Mouse (Mus musculus) liver, adult 2 months (tissue): ENCODE results near the gene Rerg. TPM values are rescaled to one million over a fixed set of nuclear protein-coding genes. Genes with fewer than 3 reads are reported as not detected.

ENCODE experiments used
- DNase-seq: peaks from one replicate; pipeline ENCODE4 v3.0.0-alpha.2; 2011; ENCODE audit warnings: low read depth, low spot score; ENCODE audit errors: extremely low read depth
- H3K27ac ChIP-seq: fragments of 200-500 bp; replicated peaks from 2 replicates; pipeline ENCODE4 v1.5.1; 2012; ENCODE audit warnings: low read depth, mild to moderate bottlenecking, control low read depth, inconsistent platforms, low read length; ENCODE audit not compliant: insufficient read depth
- H3K27me3 ChIP-seq: fragments of 200-500 bp; 2 replicates; pipeline ENCODE4 v1.6.1; 2012; ENCODE audit warnings: mild to moderate bottlenecking, moderate library complexity, low read length, inconsistent platforms; ENCODE audit not compliant: control insufficient read depth, insufficient read depth
- H3K36me3 ChIP-seq: fragments of 200-500 bp; 2 replicates; pipeline ENCODE4 v1.6.1; 2012; ENCODE audit warnings: low read length, inconsistent platforms; ENCODE audit not compliant: control insufficient read depth, insufficient read depth
- H3K4me1 ChIP-seq: fragments of 200-500 bp; 2 replicates; pipeline ENCODE4 v1.6.1; 2011; ENCODE audit warnings: low read length; ENCODE audit not compliant: control insufficient read depth, insufficient read depth
- H3K4me3 ChIP-seq: fragments of 200-500 bp; 2 replicates; pipeline ENCODE4 v1.5.1; 2011; ENCODE audit warnings: low read depth, mild to moderate bottlenecking, control low read depth, low read length, moderate library complexity; ENCODE audit not compliant: insufficient read depth
- H3K79me2 ChIP-seq: fragments of 200-500 bp; 2 replicates; pipeline ENCODE4 v1.6.1; 2012; ENCODE audit warnings: inconsistent platforms, mild to moderate bottlenecking, low read length, moderate library complexity; ENCODE audit not compliant: control insufficient read depth, insufficient read depth
- H3K9ac ChIP-seq: fragments of 200-500 bp; 2 replicates; pipeline ENCODE4 v1.6.1; 2012; ENCODE audit warnings: low read depth, mild to moderate bottlenecking, control low read depth, inconsistent platforms, low read length
- CTCF ChIP-seq: fragments of 200-500 bp; IDR thresholded peaks from 2 replicates; pipeline ENCODE4 v1.5.1; 2011; ENCODE audit warnings: low read depth, low read length, control low read depth
- POLR2A ChIP-seq: fragments of 200-500 bp; IDR thresholded peaks from 2 replicates; pipeline ENCODE4 v1.6.1; 2011; ENCODE audit warnings: low read length, control low read depth; ENCODE audit not compliant: insufficient read depth; ENCODE audit errors: extremely low read depth
- WGBS: fragments of 180-500 bp; shearing (Covaris S2); methylation state at CpG from one replicate; pipeline ENCODE4 v1.1.7; 2018; 5-methylcytosine and 5-hydroxymethylcytosine counted together
- polyA plus RNA-seq: library from polyadenylated mRNA; depleted of rRNA; stranded (reverse); fragments of >200 nt; gene quantifications from 2 replicates; pipeline ENCODE4 v1.2.3, GENCODE M21; 2012
- total RNA-seq: library from RNA; depleted of rRNA; stranded (reverse); fragments of >200 nt; gene quantifications from 2 replicates; pipeline ENCODE4 v1.2.3, GENCODE M21; 2014

Rerg gene
- total and polyA plus RNA-seq, 2 experiments = 2.2 TPM

- Histone ChIP-seq H3K27me3 (no peaks in the 10 kb centered on the region), H3K9ac (no peak overlapping the region), H3K36me3 (no peaks in the 10 kb centered on the region), H3K79me2 (no peaks in the 10 kb centered on the region), H3K27ac (no peak overlapping the region), H3K4me3 (no peak overlapping the region), H3K4me1 (no peaks in the 10 kb centered on the region)
- no peak for DNase-seq
- TF ChIP-seq POLR2A = no peak
- TF ChIP-seq CTCF = no peak
- 86% methylated on average over 6 of the region's 6 CpGs for WGBS
These were observed 20.3 kb upstream of the Rerg start for GRCm38 (mm10) chr6:137190577-137190976.

DNA sequence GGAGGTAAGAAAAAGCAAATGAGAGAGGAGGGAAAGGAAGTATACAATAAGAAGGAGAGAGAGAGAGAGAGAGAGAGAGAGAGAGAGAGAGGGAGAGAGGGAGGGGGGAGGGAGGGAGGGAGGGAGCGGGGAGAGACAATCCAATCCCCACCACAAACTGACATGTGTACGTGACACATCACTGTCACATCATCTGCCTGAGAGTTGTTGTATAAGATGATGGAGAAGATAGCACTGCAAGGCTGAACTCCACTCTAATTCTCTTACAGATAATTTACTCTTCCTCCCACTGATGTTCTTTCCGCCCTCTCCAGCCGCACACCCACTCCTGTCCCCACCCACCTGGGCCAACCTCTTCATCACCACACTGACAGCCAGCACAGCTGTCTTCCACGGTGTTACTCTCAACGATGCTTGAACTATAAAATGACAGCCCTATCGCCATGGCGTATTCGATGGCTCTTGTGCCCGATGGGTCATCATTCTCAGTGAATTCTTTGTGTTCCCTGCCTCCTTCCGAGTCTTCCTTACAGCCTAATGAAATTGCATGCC lies 18.2 kb upstream of the Rerg start:
- Histone ChIP-seq H3K79me2 (no peaks in the 10 kb centered on the region), H3K36me3 (no peaks in the 10 kb centered on the region), H3K9ac (no peak overlapping the region), H3K27ac (no peak overlapping the region), H3K4me3 (no peak overlapping the region), H3K27me3 (no peaks in the 10 kb centered on the region), H3K4me1 (no peaks in the 10 kb centered on the region)
- 77% methylated on average over 11 of the region's 11 CpGs for WGBS
- DNase-seq = no peak
- no peak for TF ChIP-seq CTCF
- TF ChIP-seq POLR2A = no peak

- TF ChIP-seq POLR2A (no peak), CTCF (no peak)
- Histone ChIP-seq H3K27ac (no peak overlapping the region), H3K79me2 (no peaks in the 10 kb centered on the region), H3K9ac (no peak overlapping the region), H3K27me3 (no peaks in the 10 kb centered on the region), H3K36me3 (no peaks in the 10 kb centered on the region), H3K4me1 (no peaks in the 10 kb centered on the region), H3K4me3 (no peak overlapping the region)
- DNase-seq = no peak
- 81% methylated on average over 3 of the region's 3 CpGs for whole genome bisulfite sequencing
These were observed 17.1 kb upstream of the Rerg start for GRCm38 (mm10) chr6:137187426-137187825.

- H3K4me1 ChIP-seq = no peaks in the 10 kb centered on the region
- WGBS = 73% methylated on average over 6 of the region's 6 CpGs
- no peak overlapping the region for H3K27ac ChIP-seq
- no peak overlapping the region for H3K4me3 ChIP-seq
- no peaks in the 10 kb centered on the region for H3K27me3 ChIP-seq
- TF ChIP-seq CTCF (no peak), POLR2A (no peak)
- no peaks in the 10 kb centered on the region for H3K36me3 ChIP-seq
- no peak for DNase-seq
- no peak overlapping the region for H3K9ac ChIP-seq
- no peaks in the 10 kb centered on the region for H3K79me2 ChIP-seq
These were observed 10.3 kb upstream of the Rerg start for GRCm38 (mm10) chr6:137180636-137181035.

GRCm38 (mm10) chr6:137180115-137180514 lies 9.8 kb upstream of the Rerg start:
- H3K9ac ChIP-seq = no peak overlapping the region

DNA sequence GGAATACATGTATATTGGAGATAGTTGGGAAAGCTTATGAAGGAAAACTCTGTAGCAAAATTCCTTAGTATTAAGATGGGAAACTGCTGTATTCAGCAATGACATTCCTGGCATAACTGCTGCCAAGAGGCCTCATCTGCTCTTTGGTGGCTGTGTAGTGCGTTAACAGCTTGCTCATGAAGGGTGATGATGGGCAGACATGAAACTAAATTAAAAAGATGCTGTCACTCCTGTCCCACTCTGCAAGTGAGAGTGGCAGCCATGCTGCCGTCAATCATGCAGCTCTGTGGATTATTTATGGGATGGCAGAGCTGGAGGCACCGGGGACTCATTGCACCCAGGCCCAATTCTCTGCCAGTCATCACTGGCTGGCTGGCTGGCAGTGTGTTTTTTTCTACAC lies 8.7 kb upstream of the Rerg start:
- H3K4me3 ChIP-seq = no peak overlapping the region
- no peak for DNase-seq
- H3K27me3 ChIP-seq = no peaks in the 10 kb centered on the region
- no peak overlapping the region for H3K27ac ChIP-seq
- H3K79me2 ChIP-seq = no peaks in the 10 kb centered on the region
- no peaks in the 10 kb centered on the region for H3K4me1 ChIP-seq
- H3K9ac ChIP-seq = no peak overlapping the region
- no peaks in the 10 kb centered on the region for H3K36me3 ChIP-seq
- WGBS = 80% methylated on average over 3 of the region's 3 CpGs
- TF ChIP-seq CTCF (no peak), POLR2A (no peak)

More at GRCm38 (mm10) chr6:137180115-137180514, 9.8 kb upstream of the Rerg start:
- Histone ChIP-seq H3K36me3 (no peaks in the 10 kb centered on the region), H3K27ac (no peak overlapping the region), H3K27me3 (no peaks in the 10 kb centered on the region), H3K4me1 (no peaks in the 10 kb centered on the region), H3K4me3 (no peak overlapping the region), H3K79me2 (no peaks in the 10 kb centered on the region)
- no peak for DNase-seq
- no peak for TF ChIP-seq CTCF
- TF ChIP-seq POLR2A = no peak
- 64% methylated on average over 8 of the region's 8 CpGs for WGBS
